Mouse (Mus musculus): ENCODE measurements around the gene Nutf2. TPM values are rescaled to one million over a fixed set of nuclear protein-coding genes. Genes with fewer than 3 reads are reported as not detected.
A peak's percentile ranks its signal among the peaks of the same experiment; 100 is the strongest.

The Nutf2 gene
- polyA plus RNA-seq (2012; rRNA removed), result 40.5 and 83.2 TPM in 2 replicates
- 139 TPM in 2 replicates for polyA plus RNA-seq (2014; fragmentation: Nextera tagmentation; extraction: Ambion mirVana)

DNA sequence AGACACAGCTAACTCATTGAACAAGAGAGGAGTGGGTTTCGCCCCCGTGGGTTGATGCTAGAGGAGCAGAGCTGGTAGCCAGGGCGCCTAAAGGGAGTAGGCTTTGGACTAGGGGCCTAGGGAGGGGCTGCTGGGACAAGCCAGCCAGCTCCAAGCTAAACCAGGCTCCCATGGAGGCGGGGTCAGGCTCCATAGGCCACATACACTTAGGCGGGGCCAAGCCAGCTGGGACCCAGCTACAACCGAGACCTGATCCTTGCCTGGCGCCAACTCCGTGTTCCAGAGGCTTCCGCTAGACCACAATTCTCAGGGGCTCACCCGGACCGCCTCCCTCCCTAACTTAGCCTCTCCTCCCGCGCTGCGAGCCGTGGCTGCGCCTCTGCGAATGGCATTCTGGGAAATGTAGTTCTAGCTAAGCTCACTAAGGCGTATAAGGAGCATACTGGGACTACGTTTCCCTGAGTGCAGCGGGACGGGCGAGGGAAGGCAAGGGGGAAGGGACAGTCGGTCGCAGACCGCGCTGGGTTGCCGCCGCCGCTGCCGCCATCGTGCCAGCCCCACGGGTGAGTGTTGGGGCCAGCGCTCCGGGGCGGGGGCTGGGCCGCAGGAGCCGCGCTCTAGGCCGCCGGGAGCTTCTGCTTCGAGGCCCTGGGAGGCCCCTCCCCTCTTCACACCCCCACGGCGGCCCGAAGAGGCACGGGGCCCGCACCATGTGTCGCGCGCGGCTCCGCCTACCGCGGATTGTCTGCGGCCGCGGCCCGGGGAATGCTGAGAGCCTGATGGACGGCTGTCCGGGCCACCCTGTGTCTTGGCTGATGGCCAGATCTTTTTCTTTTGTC is at the start of gene Nutf2:
TSS of gene Nutf2 (plus strand) at position 438 of the 839 bp plus-strand sequence.
- WGBS (ENCODE audit: insufficient replicate concordance), result under 1% methylated on average over 54 of the region's 59 CpGs
- Histone ChIP-seq H3K4me2 (ENCODE audit: low read depth) (peak within 1 kb of the TSS; percentile 99), H3K9me3 (ENCODE audit: control insufficient read depth, low read length) (no peaks in the 10 kb centered on the region), H3K4me3 (ENCODE audit: insufficient read depth in 1 of 2, low read depth in 2 of 2, low read length in 2 of 2) (peak within 1 kb of the TSS; percentile 94 to 97), H3K4me1 (replicated peaks; ENCODE audit: control insufficient read depth in 2 of 2, insufficient read depth in 2 of 2, low read length in 1 of 2) (peaks cover 34 to 46% of the 10 kb centered on the region in 2 experiments), H3K36me3 (replicated peaks; ENCODE audit: control insufficient read depth, insufficient read depth, low read depth) (peaks cover 5% of the 10 kb centered on the region), H3K27ac (peak within 1 kb of the TSS; percentile 76), H3K9ac (replicated peaks) (peak within 1 kb of the TSS; percentile 94), H3K27me3 (ENCODE audit: control insufficient read depth, insufficient read depth, low read length) (no peaks in the 10 kb centered on the region)
- peak; percentile 98 to 99 (median 98) for DNase-seq (ENCODE audit: low read depth in 3 of 3, low spot score in 3 of 3)
- no peak for TF ChIP-seq CTCF (IDR thresholded peaks at IDR 0.05; ENCODE audit: low read depth)
- TF ChIP-seq EP300 (IDR thresholded peaks at IDR 0.05; ENCODE audit: low read depth), result peak; percentile 35; the same call in 1 of the 2 replicates
- peak; percentile 94 for ATAC-seq (ENCODE audit: insufficient read depth)

DNA sequence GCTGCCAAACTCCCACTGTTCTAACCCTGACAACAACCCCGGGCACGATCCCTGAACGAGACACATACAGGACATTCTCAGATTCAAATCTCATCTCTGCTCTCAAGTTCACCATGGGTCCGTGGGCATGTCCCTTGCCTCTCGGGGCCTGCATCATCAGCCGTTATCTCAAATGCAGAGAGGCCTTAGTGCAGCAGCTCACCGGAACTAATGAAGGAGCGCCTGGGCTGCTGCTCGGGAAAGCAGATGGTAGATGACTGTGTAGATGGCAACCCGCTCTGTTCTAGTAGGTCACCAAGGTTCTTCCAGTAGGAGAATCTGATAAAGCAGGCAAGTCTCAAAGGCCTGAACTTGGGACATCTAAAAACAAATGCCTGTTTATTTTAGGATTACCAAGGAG is 49.3 kb upstream of the Nutf2 start:
- Histone ChIP-seq H3K36me3 (replicated peaks; ENCODE audit: control insufficient read depth, insufficient read depth, low read depth) (peaks cover 85% of the 10 kb centered on the region), H3K27me3 (ENCODE audit: control insufficient read depth, insufficient read depth, low read length) (no peaks in the 10 kb centered on the region), H3K9ac (replicated peaks) (peak overlapping the region; percentile 58), H3K4me2 (ENCODE audit: low read depth) (peak overlapping the region; percentile 61), H3K4me1 (replicated peaks; ENCODE audit: control insufficient read depth in 2 of 2, insufficient read depth in 2 of 2, low read length in 1 of 2) (peaks cover 68 to 73% of the 10 kb centered on the region in 2 experiments), H3K4me3 (ENCODE audit: insufficient read depth in 1 of 2, low read depth in 2 of 2, low read length in 2 of 2) (peak overlapping the region; percentile 4 to 34; a peak in 3 of 4 replicates), H3K9me3 (ENCODE audit: control insufficient read depth, low read length) (no peaks in the 10 kb centered on the region), H3K27ac (peak overlapping the region; percentile 82)
- TF ChIP-seq EP300 (IDR thresholded peaks at IDR 0.05; ENCODE audit: low read depth) (no peak), CTCF (IDR thresholded peaks at IDR 0.05; ENCODE audit: low read depth) (no peak)
- no peak for DNase-seq (ENCODE audit: low read depth in 3 of 3, low spot score in 3 of 3)
- WGBS (ENCODE audit: insufficient replicate concordance), result 36% methylated on average over 10 of the region's 10 CpGs
- peak; percentile 51 for ATAC-seq (ENCODE audit: insufficient read depth)

DNA sequence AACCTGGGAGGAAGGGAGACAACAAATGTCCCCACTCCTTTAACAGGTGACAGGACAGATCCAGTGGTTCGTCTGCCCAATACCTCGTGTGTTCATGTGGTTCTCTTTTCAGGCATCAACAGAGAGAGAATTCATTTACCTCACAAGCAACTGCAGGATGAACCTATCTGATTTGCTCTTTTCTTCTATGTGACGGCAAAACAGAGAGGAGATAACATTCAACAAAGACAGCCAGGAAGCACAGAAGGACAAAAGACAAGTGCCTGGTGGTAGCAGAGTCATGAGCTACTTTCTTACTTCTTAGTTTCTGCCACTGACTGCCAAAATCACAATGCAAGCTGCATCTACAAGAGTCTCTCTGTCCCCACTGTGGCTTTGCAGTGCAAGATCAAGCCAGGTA is 48.8 kb upstream of the Nutf2 start:
- no peak for ATAC-seq (ENCODE audit: insufficient read depth)
- DNase-seq (ENCODE audit: low read depth in 3 of 3, low spot score in 3 of 3), result no peak
- Histone ChIP-seq H3K27ac (peak overlapping the region; percentile 82), H3K27me3 (ENCODE audit: control insufficient read depth, insufficient read depth, low read length) (no peaks in the 10 kb centered on the region), H3K9me3 (ENCODE audit: control insufficient read depth, low read length) (no peaks in the 10 kb centered on the region), H3K4me3 (ENCODE audit: insufficient read depth in 1 of 2, low read depth in 2 of 2, low read length in 2 of 2) (peak overlapping the region; percentile 4 to 34; a peak in 3 of 4 replicates), H3K4me2 (ENCODE audit: low read depth) (peak overlapping the region; percentile 61), H3K4me1 (replicated peaks; ENCODE audit: control insufficient read depth in 2 of 2, insufficient read depth in 2 of 2, low read length in 1 of 2) (peaks cover 67 to 71% of the 10 kb centered on the region in 2 experiments), H3K9ac (replicated peaks) (peak overlapping the region; percentile 58), H3K36me3 (replicated peaks; ENCODE audit: control insufficient read depth, insufficient read depth, low read depth) (peaks cover 84% of the 10 kb centered on the region)
- TF ChIP-seq EP300 (IDR thresholded peaks at IDR 0.05; ENCODE audit: low read depth), result no peak
- no peak for TF ChIP-seq CTCF (IDR thresholded peaks at IDR 0.05; ENCODE audit: low read depth)
- WGBS (ENCODE audit: insufficient replicate concordance), result 41% methylated on average over 3 of the region's 3 CpGs

DNA sequence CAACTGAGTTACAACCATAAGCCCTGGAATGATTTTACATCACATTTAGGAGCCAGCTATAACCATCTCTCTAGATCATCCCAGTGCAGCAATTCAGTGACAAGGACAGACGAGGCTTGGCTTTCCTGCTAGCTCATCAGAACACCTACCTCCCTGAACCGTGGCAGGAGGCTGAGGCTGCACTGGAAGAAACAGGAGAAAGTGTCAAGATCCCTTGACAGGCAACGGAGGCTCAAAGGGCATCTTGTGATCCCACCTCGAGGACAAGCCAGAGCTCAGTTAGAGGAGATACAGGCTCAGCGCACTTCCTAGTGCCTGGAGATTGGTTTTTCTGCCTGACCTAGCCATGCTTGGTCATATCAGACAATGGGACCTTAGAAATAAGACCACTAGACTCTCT is 47.9 kb upstream of the Nutf2 start:
- peaks cover 66 to 74% of the 10 kb centered on the region in 2 experiments for H3K4me1 ChIP-seq (replicated peaks; ENCODE audit: control insufficient read depth in 2 of 2, insufficient read depth in 2 of 2, low read length in 1 of 2)
- peak overlapping the region; percentile 61 for H3K4me2 ChIP-seq (ENCODE audit: low read depth)
- H3K4me3 ChIP-seq (ENCODE audit: insufficient read depth in 1 of 2, low read depth in 2 of 2, low read length in 2 of 2), result no peak overlapping the region
- DNase-seq (ENCODE audit: low read depth in 3 of 3, low spot score in 3 of 3) (no peak), ATAC-seq (ENCODE audit: insufficient read depth) (no peak)
- peaks cover 77% of the 10 kb centered on the region for H3K36me3 ChIP-seq (replicated peaks; ENCODE audit: control insufficient read depth, insufficient read depth, low read depth)
- H3K27ac ChIP-seq, result peak overlapping the region; percentile 82
- TF ChIP-seq CTCF (IDR thresholded peaks at IDR 0.05; ENCODE audit: low read depth) (no peak), EP300 (IDR thresholded peaks at IDR 0.05; ENCODE audit: low read depth) (no peak)
- 77% methylated on average over 5 of the region's 5 CpGs for WGBS (ENCODE audit: insufficient replicate concordance)
- H3K27me3 ChIP-seq (ENCODE audit: control insufficient read depth, insufficient read depth, low read length), result no peaks in the 10 kb centered on the region
- no peak overlapping the region; the same call in 1 of the 2 replicates for H3K9ac ChIP-seq (replicated peaks)
- no peaks in the 10 kb centered on the region for H3K9me3 ChIP-seq (ENCODE audit: control insufficient read depth, low read length)

DNA sequence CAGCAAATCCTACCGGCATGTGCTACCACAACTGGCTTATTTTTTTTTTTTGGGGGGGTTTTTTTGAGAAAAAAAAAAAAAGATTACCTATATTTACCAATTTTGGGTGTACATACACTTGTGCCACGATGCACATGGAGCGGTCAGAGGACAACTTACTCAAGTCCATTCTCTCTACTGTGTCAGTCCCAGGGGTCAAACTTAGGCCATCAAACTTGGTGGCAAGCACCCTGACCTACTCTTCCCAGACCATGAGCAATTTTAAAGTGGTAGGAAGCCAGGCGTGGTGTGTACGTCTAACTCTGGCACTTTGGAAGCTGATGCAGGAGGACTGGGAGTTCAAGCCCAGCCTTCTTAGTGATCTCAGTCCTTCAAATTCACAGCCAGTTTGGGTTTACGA is 47.1 kb upstream of the Nutf2 start:
- Histone ChIP-seq H3K4me2 (ENCODE audit: low read depth) (peak overlapping the region; percentile 61), H3K27ac (peak overlapping the region; percentile 82), H3K27me3 (ENCODE audit: control insufficient read depth, insufficient read depth, low read length) (no peaks in the 10 kb centered on the region), H3K9ac (replicated peaks) (no peak overlapping the region), H3K4me1 (replicated peaks; ENCODE audit: control insufficient read depth in 2 of 2, insufficient read depth in 2 of 2, low read length in 1 of 2) (peaks cover 69 to 75% of the 10 kb centered on the region in 2 experiments), H3K36me3 (replicated peaks; ENCODE audit: control insufficient read depth, insufficient read depth, low read depth) (peaks cover 76% of the 10 kb centered on the region), H3K4me3 (ENCODE audit: insufficient read depth in 1 of 2, low read depth in 2 of 2, low read length in 2 of 2) (no peak overlapping the region), H3K9me3 (ENCODE audit: control insufficient read depth, low read length) (no peaks in the 10 kb centered on the region)
- DNase-seq (ENCODE audit: low read depth in 3 of 3, low spot score in 3 of 3), result no peak
- TF ChIP-seq CTCF (IDR thresholded peaks at IDR 0.05; ENCODE audit: low read depth) (no peak), EP300 (IDR thresholded peaks at IDR 0.05; ENCODE audit: low read depth) (no peak)
- 86% methylated on average over 6 of the region's 6 CpGs for WGBS (ENCODE audit: insufficient replicate concordance)
- no peak for ATAC-seq (ENCODE audit: insufficient read depth)

Measured in liver, embryonic 14.5 days (tissue).